Mouse (Mus musculus): ENCODE results near the gene Cox8b. TPM values are rescaled to one million over a fixed set of nuclear protein-coding genes. Genes with fewer than 3 reads are reported as not detected.

Cox8b gene
- total and polyA plus RNA-seq, 3 experiments: not detected

GRCm38 (mm10) chr7:140920418-140921029 is 20.3 kb upstream of the Cox8b start, which contains the start of gene Nlrp6:
Gene Nlrp6, plus strand, starts transcription at chr7:140920902.
- Histone ChIP-seq H3K4me3 (ENCODE audit: control insufficient read depth in 1 of 2, insufficient read depth in 1 of 2, low read depth in 2 of 2, low read length in 2 of 2) (no peak within 1 kb of the TSS), H3K36me3 (ENCODE audit: control insufficient read depth in 1 of 2, insufficient read depth in 2 of 2, low read length in 2 of 2) (peaks cover 0 to 4% of the 10 kb centered on the region in 2 experiments; a peak in 2 of 4 replicates), H3K79me2 (ENCODE audit: control insufficient read depth, insufficient read depth, low read length, poor library complexity) (no peaks in the 10 kb centered on the region), H3K9me3 (replicated peaks; ENCODE audit: insufficient read depth, low read length) (no peaks in the 10 kb centered on the region), H3K9ac (ENCODE audit: control insufficient read depth, low read depth, low read length, poor library complexity, severe bottlenecking) (no peak within 1 kb of the TSS), H3K4me1 (ENCODE audit: control insufficient read depth in 1 of 2, insufficient read depth in 2 of 2, low read length in 2 of 2) (peaks cover 0 to 9% of the 10 kb centered on the region in 2 experiments; a peak in 1 of 4 replicates), H3K27me3 (ENCODE audit: control insufficient read depth in 1 of 2, insufficient read depth in 2 of 2, low read length in 2 of 2) (peaks cover 0 to 7% of the 10 kb centered on the region in 2 experiments; a peak in 3 of 4 replicates), H3K27ac (ENCODE audit: control insufficient read depth, low read depth, low read length) (no peak within 1 kb of the TSS)
- TF ChIP-seq GABPA (IDR thresholded peaks at IDR 0.05; ENCODE audit: low read depth, low read length) (no peak), MAX (IDR thresholded peaks at IDR 0.05; ENCODE audit: low read length) (no peak)
- no peak for DNase-seq (ENCODE audit: low read depth, low spot score)

- Histone ChIP-seq H3K27me3 (ENCODE audit: control insufficient read depth in 1 of 2, insufficient read depth in 2 of 2, low read length in 2 of 2) (peaks cover 0 to 5% of the 10 kb centered on the region in 2 experiments; a peak in 3 of 4 replicates), H3K36me3 (ENCODE audit: control insufficient read depth in 1 of 2, insufficient read depth in 2 of 2, low read length in 2 of 2) (peaks cover 0 to 4% of the 10 kb centered on the region in 2 experiments; a peak in 2 of 4 replicates), H3K79me2 (ENCODE audit: control insufficient read depth, insufficient read depth, low read length, poor library complexity) (no peaks in the 10 kb centered on the region), H3K27ac (ENCODE audit: control insufficient read depth, low read depth, low read length) (no peak overlapping the region), H3K9ac (ENCODE audit: control insufficient read depth, low read depth, low read length, poor library complexity, severe bottlenecking) (no peak overlapping the region), H3K9me3 (replicated peaks; ENCODE audit: insufficient read depth, low read length) (no peaks in the 10 kb centered on the region), H3K4me1 (ENCODE audit: control insufficient read depth in 1 of 2, insufficient read depth in 2 of 2, low read length in 2 of 2) (peaks cover 0 to 9% of the 10 kb centered on the region in 2 experiments; a peak in 1 of 4 replicates), H3K4me3 (ENCODE audit: control insufficient read depth in 1 of 2, insufficient read depth in 1 of 2, low read depth in 2 of 2, low read length in 2 of 2) (no peak overlapping the region)
- DNase-seq (ENCODE audit: low read depth, low spot score): no peak
- TF ChIP-seq TCF12 (IDR thresholded peaks at IDR 0.05; ENCODE audit: low read depth, low read length) (peak; percentile 48; the same call in 1 of the 2 replicates), GATA1 (IDR thresholded peaks at IDR 0.05; ENCODE audit: low read depth, low read length) (peak; percentile 57), KAT2A (conservative IDR thresholded peaks at IDR 0.05; ENCODE audit: low read depth, low read length) (no peak), SIN3A (IDR thresholded peaks at IDR 0.05; ENCODE audit: low read length) (no peak), ZNF384 (IDR thresholded peaks at IDR 0.05; ENCODE audit: low read depth, low read length) (no peak), UBTF (IDR thresholded peaks at IDR 0.05; ENCODE audit: borderline replicate concordance, insufficient read depth, low read depth, low read length) (no peak), EP300 (IDR thresholded peaks at IDR 0.05; ENCODE audit: low read depth in 1 of 2, low read length in 2 of 2) (peak in 1 of 2 experiments; percentile 11; a peak in 1 of 4 replicates), TAL1 (IDR thresholded peaks at IDR 0.05; ENCODE audit: low read length) (peak; percentile 10; the same call in 1 of the 2 replicates)
Observed at GRCm38 (mm10) chr7:140919911-140920310, 19.7 kb upstream of the Cox8b start.

GRCm38 (mm10) chr7:140914031-140914690 is 13.9 kb upstream of the Cox8b start:
- Histone ChIP-seq H3K27me3 (ENCODE audit: control insufficient read depth in 1 of 2, insufficient read depth in 2 of 2, low read length in 2 of 2) (peaks cover 0 to 5% of the 10 kb centered on the region in 2 experiments; a peak in 1 of 4 replicates), H3K79me2 (ENCODE audit: control insufficient read depth, insufficient read depth, low read length, poor library complexity) (no peaks in the 10 kb centered on the region)

More at GRCm38 (mm10) chr7:140914031-140914690, 13.9 kb upstream of the Cox8b start:
- peaks cover 0 to 7% of the 10 kb centered on the region in 2 experiments; a peak in 1 of 4 replicates for H3K4me1 ChIP-seq (ENCODE audit: control insufficient read depth in 1 of 2, insufficient read depth in 2 of 2, low read length in 2 of 2)
- H3K4me3 ChIP-seq (ENCODE audit: control insufficient read depth in 1 of 2, insufficient read depth in 1 of 2, low read depth in 2 of 2, low read length in 2 of 2): no peak overlapping the region
- TF ChIP-seq POLR2AphosphoS2 (IDR thresholded peaks at IDR 0.05; ENCODE audit: low read length) (no peak), SMC3 (IDR thresholded peaks at IDR 0.05; ENCODE audit: low read depth, low read length) (no peak), ZMIZ1 (IDR thresholded peaks at IDR 0.05; ENCODE audit: low read depth, low read length) (no peak), TBP (IDR thresholded peaks at IDR 0.05; ENCODE audit: low read depth, low read length) (no peak), NELFE (IDR thresholded peaks at IDR 0.05; ENCODE audit: low read depth, low read length) (no peak), MAFK (IDR thresholded peaks at IDR 0.05; ENCODE audit: borderline replicate concordance, low read depth, low read length) (no peak), ETS1 (IDR thresholded peaks at IDR 0.05; ENCODE audit: low read depth, low read length) (no peak), POLR2A (IDR thresholded peaks at IDR 0.05; ENCODE audit: control insufficient read depth in 1 of 2, insufficient read depth in 1 of 2, low read depth in 1 of 2, low read length in 2 of 2, poor library complexity in 1 of 2) (no peak), EP300 (IDR thresholded peaks at IDR 0.05; ENCODE audit: low read depth in 1 of 2, low read length in 2 of 2) (no peak)
- no peaks in the 10 kb centered on the region for H3K9me3 ChIP-seq (replicated peaks; ENCODE audit: insufficient read depth, low read length)
- H3K36me3 ChIP-seq (ENCODE audit: control insufficient read depth in 1 of 2, insufficient read depth in 2 of 2, low read length in 2 of 2): peaks cover 0 to 3% of the 10 kb centered on the region in 2 experiments; a peak in 1 of 4 replicates
- H3K27ac ChIP-seq (ENCODE audit: control insufficient read depth, low read depth, low read length): no peak overlapping the region
- H3K9ac ChIP-seq (ENCODE audit: control insufficient read depth, low read depth, low read length, poor library complexity, severe bottlenecking): no peak overlapping the region
- no peak for DNase-seq (ENCODE audit: low read depth, low spot score)
